Mouse (Mus musculus) midbrain, embryonic 10.5 days (tissue): ENCODE data around the gene Syt16. TPM values are rescaled to one million over a fixed set of nuclear protein-coding genes. Genes with fewer than 3 reads are reported as not detected.

Experiments used
- DNase-seq: peaks from one replicate; pipeline ENCODE4 v3.0.0-alpha.2; 2017; ENCODE audit warnings: low spot score
- H3K27ac ChIP-seq: fragments of 300-500 bp; sonication (generic); replicated peaks from 2 replicates; pipeline ENCODE4 v1.5.1; 2016; ENCODE audit warnings: mild to moderate bottlenecking
- H3K27me3 ChIP-seq: fragments of 300-500 bp; sonication (generic); 2 replicates; pipeline ENCODE4 v1.6.1; 2016; ENCODE audit warnings: low read depth, mild to moderate bottlenecking; ENCODE audit not compliant: poor library complexity, severe bottlenecking
- H3K36me3 ChIP-seq: fragments of 300-500 bp; sonication (generic); 2 replicates; pipeline ENCODE4 v1.6.1; 2016; ENCODE audit warnings: mild to moderate bottlenecking, moderate library complexity
- H3K4me1 ChIP-seq: fragments of 300-500 bp; sonication (generic); 2 replicates; pipeline ENCODE4 v1.6.1; 2016
- H3K4me3 ChIP-seq: fragments of 300-500 bp; sonication (generic); 2 replicates; pipeline ENCODE4 v1.5.1; 2016; ENCODE audit warnings: mild to moderate bottlenecking, moderate library complexity
- H3K9me3 ChIP-seq: fragments of 300-500 bp; sonication (generic); replicated peaks from 2 replicates; pipeline ENCODE4 v1.6.1; 2016; ENCODE audit warnings: mild to moderate bottlenecking
- WGBS: fragments of 180-500 bp; shearing (Covaris S2); methylation state at CpG from one replicate; pipeline ENCODE4 v1.1.7; 2016; 5-methylcytosine and 5-hydroxymethylcytosine counted together
- polyA plus RNA-seq: library from polyadenylated mRNA; unstranded; fragments of >200 nt; fragmentation: Nextera tagmentation; extraction: Ambion mirVana; gene quantifications from 2 replicates; pipeline ENCODE4 v1.2.1, GENCODE M21; 2016

Gene Syt16
- 1.8 and 3.6 TPM in 2 replicates for polyA plus RNA-seq

- H3K4me3 ChIP-seq: peak within 1 kb of the TSS; percentile 69
- peak; percentile 40 for DNase-seq
- 1% methylated on average over 62 of the region's 67 CpGs for WGBS
- no peaks in the 10 kb centered on the region for H3K36me3 ChIP-seq
- H3K27ac ChIP-seq: peak within 1 kb of the TSS; percentile 82
- H3K9me3 ChIP-seq: no peaks in the 10 kb centered on the region
- peaks cover 43% of the 10 kb centered on the region for H3K27me3 ChIP-seq
- H3K4me1 ChIP-seq: peaks cover 11% of the 10 kb centered on the region
Measured at GRCm38 (mm10) chr12:73997297-73998127, at the start of gene Syt16. Syt16 (plus strand) TSS chr12:73997661.

GRCm38 (mm10) chr12:73948415-73948814 lies 49.0 kb upstream of the Syt16 start:
- Histone ChIP-seq H3K36me3 (peaks cover 40% of the 10 kb centered on the region), H3K9me3 (no peaks in the 10 kb centered on the region), H3K4me3 (no peak overlapping the region), H3K4me1 (peaks cover 21% of the 10 kb centered on the region), H3K27me3 (peaks cover 10% of the 10 kb centered on the region), H3K27ac (no peak overlapping the region)
- WGBS: 93% methylated on average over 4 of the region's 4 CpGs
- no peak for DNase-seq

- 6% methylated on average over 46 of the region's 46 CpGs for WGBS
- peak overlapping the region; percentile 57 for H3K4me3 ChIP-seq
- peaks cover 18% of the 10 kb centered on the region for H3K27me3 ChIP-seq
- peaks cover 25% of the 10 kb centered on the region for H3K4me1 ChIP-seq
- peak; percentile 52 for DNase-seq
- peak overlapping the region; percentile 78; the same call in 1 of the 2 replicates for H3K27ac ChIP-seq
- H3K9me3 ChIP-seq: no peaks in the 10 kb centered on the region
- peaks cover 29% of the 10 kb centered on the region for H3K36me3 ChIP-seq
Measured at GRCm38 (mm10) chr12:73949318-73950058, 48.0 kb upstream of the Syt16 start.

- Histone ChIP-seq H3K4me1 (peaks cover 25% of the 10 kb centered on the region), H3K9me3 (no peaks in the 10 kb centered on the region), H3K36me3 (peaks cover 2% of the 10 kb centered on the region; the same call in 1 of the 2 replicates), H3K27me3 (peaks cover 18% of the 10 kb centered on the region), H3K27ac (peak overlapping the region; percentile 57; the same call in 1 of the 2 replicates), H3K4me3 (peak overlapping the region; percentile 50)
- WGBS: 13% methylated on average over 15 of the region's 15 CpGs
- DNase-seq: peak; percentile 61
Measured at GRCm38 (mm10) chr12:73952879-73953278, 44.6 kb upstream of the Syt16 start.

- 48% methylated on average over 14 of the region's 14 CpGs for WGBS
- H3K4me1 ChIP-seq: peaks cover 24% of the 10 kb centered on the region
- peak overlapping the region; percentile 57; the same call in 1 of the 2 replicates for H3K27ac ChIP-seq
- H3K36me3 ChIP-seq: no peaks in the 10 kb centered on the region; the same call in 1 of the 2 replicates
- H3K9me3 ChIP-seq: no peaks in the 10 kb centered on the region
- DNase-seq: no peak
- peak overlapping the region; percentile 50 for H3K4me3 ChIP-seq
- peaks cover 13% of the 10 kb centered on the region for H3K27me3 ChIP-seq
Measured at GRCm38 (mm10) chr12:73953420-73954186, 43.9 kb upstream of the Syt16 start.

GRCm38 (mm10) chr12:73954785-73955184 lies 42.7 kb upstream of the Syt16 start:
- no peak for DNase-seq
- Histone ChIP-seq H3K9me3 (no peaks in the 10 kb centered on the region), H3K27me3 (0 out of 2 replicates have a peak, but pooled peaks cover 8% of the 10 kb centered on the region), H3K4me1 (peaks cover 14% of the 10 kb centered on the region), H3K36me3 (no peaks in the 10 kb centered on the region), H3K4me3 (no peak overlapping the region), H3K27ac (no peak overlapping the region)
- 86% methylated on average over 5 of the region's 5 CpGs for WGBS

- no peak for DNase-seq
- H3K4me1 ChIP-seq: peaks cover 12% of the 10 kb centered on the region
- no peak overlapping the region for H3K27ac ChIP-seq
- 93% methylated on average over 3 of the region's 3 CpGs for WGBS
- no peak overlapping the region for H3K4me3 ChIP-seq
- no peaks in the 10 kb centered on the region for H3K36me3 ChIP-seq
- no peaks in the 10 kb centered on the region for H3K9me3 ChIP-seq
- 0 out of 2 replicates have a peak, but pooled peaks cover 8% of the 10 kb centered on the region for H3K27me3 ChIP-seq
Measured at GRCm38 (mm10) chr12:73957676-73958075, 39.8 kb upstream of the Syt16 start.

GRCm38 (mm10) chr12:73958830-73959229 lies 38.6 kb upstream of the Syt16 start:
- H3K27me3 ChIP-seq: 0 out of 2 replicates have a peak, but pooled peaks cover 4% of the 10 kb centered on the region
- no peaks in the 10 kb centered on the region for H3K36me3 ChIP-seq
- H3K4me3 ChIP-seq: no peak overlapping the region
- no peak overlapping the region for H3K27ac ChIP-seq
- DNase-seq: no peak
- WGBS: 88% methylated on average over 2 of the region's 2 CpGs
- H3K9me3 ChIP-seq: no peaks in the 10 kb centered on the region
- H3K4me1 ChIP-seq: peaks cover under 1% of the 10 kb centered on the region; the same call in 1 of the 2 replicates

- H3K4me1 ChIP-seq: peaks cover 13% of the 10 kb centered on the region
- peak within 1 kb of the TSS; percentile 74 for H3K4me3 ChIP-seq
- WGBS: 2% methylated on average over 60 of the region's 60 CpGs
- H3K27me3 ChIP-seq: no peaks in the 10 kb centered on the region
- peak; percentile 96 for DNase-seq
- H3K27ac ChIP-seq: peak within 1 kb of the TSS; percentile 89
- H3K36me3 ChIP-seq: peaks cover 26% of the 10 kb centered on the region
- H3K9me3 ChIP-seq: no peaks in the 10 kb centered on the region
Measured at GRCm38 (mm10) chr12:73964291-73965281, 32.9 kb upstream of the Syt16 start, which contains the start of gene Snapc1. Snapc1 (plus strand) TSS chr12:73964481.

GRCm38 (mm10) chr12:73969142-73969541 lies 28.3 kb upstream of the Syt16 start:
- WGBS: 96% methylated on average over 8 of the region's 8 CpGs
- no peak for DNase-seq
- Histone ChIP-seq H3K27ac (no peak overlapping the region), H3K9me3 (peaks cover 16% of the 10 kb centered on the region), H3K4me3 (no peak overlapping the region), H3K27me3 (no peaks in the 10 kb centered on the region), H3K36me3 (peaks cover 72% of the 10 kb centered on the region), H3K4me1 (peaks cover 13% of the 10 kb centered on the region)

- Histone ChIP-seq H3K9me3 (peaks cover 16% of the 10 kb centered on the region), H3K36me3 (peaks cover 100% of the 10 kb centered on the region), H3K4me1 (no peaks in the 10 kb centered on the region), H3K27ac (no peak overlapping the region), H3K4me3 (no peak overlapping the region), H3K27me3 (no peaks in the 10 kb centered on the region)
- WGBS: 90% methylated on average over 6 of the region's 6 CpGs
- no peak for DNase-seq
Measured at GRCm38 (mm10) chr12:73974584-73974983, 22.9 kb upstream of the Syt16 start.
